Mouse (Mus musculus) heart, embryonic 16.5 days (tissue): Measurements from ENCODE around the gene Snx12. TPM values are rescaled to one million over a fixed set of nuclear protein-coding genes. Genes with fewer than 3 reads are reported as not detected.

Experiments
- ATAC-seq: fragments of 200-750 bp; cut with Nextera tagmentation; replicated peaks from 2 replicates; pipeline ENCODE4 v1.8.0; 2017; ENCODE audit warnings: moderate number of reproducible peaks; ENCODE audit not compliant: insufficient read depth, low FRiP score; ENCODE audit errors: extremely low read depth
- H3K27ac ChIP-seq: fragments of 300-500 bp; sonication (generic); 2 replicates; pipeline ENCODE4 v1.5.1; 2014; ENCODE audit warnings: mild to moderate bottlenecking, low read length, control low read depth, moderate library complexity
- H3K27me3 ChIP-seq: fragments of 300-500 bp; sonication (generic); 2 replicates; pipeline ENCODE4 v1.6.1; 2014; ENCODE audit warnings: low read length, mixed read lengths; ENCODE audit not compliant: control insufficient read depth, insufficient read depth
- H3K36me3 ChIP-seq: fragments of 300-500 bp; sonication (generic); 2 replicates; pipeline ENCODE4 v1.6.1; 2014; ENCODE audit not compliant: control insufficient read depth, insufficient read depth
- H3K4me1 ChIP-seq: fragments of 300-500 bp; sonication (generic); 2 replicates; pipeline ENCODE4 v1.6.1; 2014; ENCODE audit warnings: low read length, mixed read lengths; ENCODE audit not compliant: control insufficient read depth, insufficient read depth
- H3K4me2 ChIP-seq: fragments of 300-500 bp; sonication (generic); 2 replicates; pipeline ENCODE4 v1.6.1; 2014; ENCODE audit warnings: low read depth, mild to moderate bottlenecking, control low read depth, low read length
- H3K4me3 ChIP-seq: fragments of 300-500 bp; sonication (generic); 2 replicates; pipeline ENCODE4 v1.5.1; 2014; ENCODE audit warnings: mild to moderate bottlenecking, control low read depth, low read length
- H3K9ac ChIP-seq: fragments of 300-500 bp; sonication (generic); 2 replicates; pipeline ENCODE4 v1.6.1; 2014; ENCODE audit warnings: low read length, control low read depth
- H3K9me3 ChIP-seq: fragments of 300-500 bp; sonication (generic); replicated peaks from 2 replicates; pipeline ENCODE4 v1.6.1; 2016; ENCODE audit warnings: low read length; ENCODE audit not compliant: control insufficient read depth
- WGBS: fragments of 180-500 bp; shearing (Covaris S2); extraction: QIAGEN DNeasy Blood & Tissue Kit; methylation state at CpG from one replicate; pipeline ENCODE4 v1.1.7; 2014; 5-methylcytosine and 5-hydroxymethylcytosine counted together
- polyA plus RNA-seq: library from polyadenylated mRNA; unstranded; fragments of >200 nt; fragmentation: Nextera tagmentation; extraction: Ambion mirVana; gene quantifications from 2 replicates; pipeline ENCODE4 v1.2.1, GENCODE M21; 2015

The Snx12 gene
- polyA plus RNA-seq, 1 experiment from 2014 or later: 47.8 TPM

DNA sequence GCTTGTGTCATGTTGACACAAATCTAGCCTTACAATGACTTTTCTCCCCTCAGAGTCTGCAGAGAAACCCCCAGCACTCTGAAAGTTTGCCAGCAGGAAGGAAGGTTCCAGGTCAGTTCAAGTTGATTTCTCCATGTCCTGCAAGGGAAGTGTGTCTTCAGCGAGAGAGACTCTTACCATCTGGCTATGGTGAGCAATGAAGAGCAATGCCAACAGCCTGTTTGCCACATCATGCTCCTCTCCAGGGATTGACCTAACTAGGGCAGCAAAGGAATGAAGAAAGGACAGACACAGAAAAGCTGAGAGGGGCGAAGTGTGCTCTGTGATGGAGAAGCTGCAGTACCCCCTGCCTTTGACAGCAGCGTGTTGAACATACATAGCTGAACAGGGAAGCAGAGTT lies 59.8 kb downstream of the Snx12 start:
- no peaks in the 10 kb centered on the region for H3K36me3 ChIP-seq
- 74% methylated on average over 3 of the region's 3 CpGs for WGBS
- no peak for ATAC-seq

DNA sequence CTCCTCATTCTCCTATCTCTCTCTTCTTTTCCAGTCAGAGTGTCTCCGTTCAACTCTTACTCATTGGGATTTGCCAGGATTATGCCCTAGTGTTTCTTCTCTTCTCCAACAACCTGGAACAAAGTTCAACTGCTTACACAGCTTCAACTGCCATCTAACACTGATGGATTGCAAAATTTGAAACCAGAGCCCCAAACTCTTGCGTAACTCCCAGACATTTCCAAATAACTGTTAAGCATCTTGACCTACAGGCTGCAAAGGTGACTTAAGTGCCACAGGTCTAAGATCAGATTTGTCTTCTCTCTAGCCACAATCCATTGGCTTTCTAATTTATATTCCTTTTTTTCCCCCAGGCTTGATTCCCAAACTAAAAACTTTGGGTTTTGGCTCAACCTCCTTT lies 64.9 kb downstream of the Snx12 start:
- ATAC-seq: no peak
- H3K27me3 ChIP-seq: no peaks in the 10 kb centered on the region
- no peak overlapping the region for H3K9ac ChIP-seq
- no peak overlapping the region for H3K4me2 ChIP-seq
- 83% methylated on average over 2 of the region's 2 CpGs for WGBS
- no peaks in the 10 kb centered on the region for H3K36me3 ChIP-seq
- no peak overlapping the region for H3K27ac ChIP-seq
- H3K9me3 ChIP-seq: no peaks in the 10 kb centered on the region
- no peak overlapping the region for H3K4me3 ChIP-seq
- no peaks in the 10 kb centered on the region for H3K4me1 ChIP-seq

More for the DNA sequence above, 59.8 kb downstream of the Snx12 start:
- H3K9me3 ChIP-seq: no peaks in the 10 kb centered on the region
- no peaks in the 10 kb centered on the region for H3K27me3 ChIP-seq
- no peak overlapping the region for H3K9ac ChIP-seq
- H3K27ac ChIP-seq: no peak overlapping the region
- no peak overlapping the region for H3K4me3 ChIP-seq
- no peaks in the 10 kb centered on the region for H3K4me1 ChIP-seq
- H3K4me2 ChIP-seq: no peak overlapping the region

DNA sequence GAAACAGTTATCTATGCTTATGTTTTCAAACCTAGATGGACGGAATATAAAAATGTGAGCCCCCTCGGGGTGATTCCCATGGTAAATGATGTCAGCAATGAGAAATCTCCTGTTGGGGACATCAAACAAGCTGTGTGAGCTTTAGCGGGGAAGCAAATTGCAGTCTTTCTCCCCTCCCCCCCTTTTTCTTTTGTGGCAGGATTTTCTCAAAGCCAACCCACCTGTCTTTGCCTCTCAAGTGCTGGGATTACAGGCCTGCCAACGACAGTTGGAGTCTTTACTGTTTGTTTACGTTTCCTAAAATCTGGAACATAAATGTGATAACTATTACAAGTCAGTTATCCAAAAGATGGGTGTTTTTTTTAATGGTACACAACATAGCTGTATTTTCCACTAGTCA lies 66.0 kb downstream of the Snx12 start:
- WGBS: 30% methylated on average over 5 of the region's 5 CpGs

DNA sequence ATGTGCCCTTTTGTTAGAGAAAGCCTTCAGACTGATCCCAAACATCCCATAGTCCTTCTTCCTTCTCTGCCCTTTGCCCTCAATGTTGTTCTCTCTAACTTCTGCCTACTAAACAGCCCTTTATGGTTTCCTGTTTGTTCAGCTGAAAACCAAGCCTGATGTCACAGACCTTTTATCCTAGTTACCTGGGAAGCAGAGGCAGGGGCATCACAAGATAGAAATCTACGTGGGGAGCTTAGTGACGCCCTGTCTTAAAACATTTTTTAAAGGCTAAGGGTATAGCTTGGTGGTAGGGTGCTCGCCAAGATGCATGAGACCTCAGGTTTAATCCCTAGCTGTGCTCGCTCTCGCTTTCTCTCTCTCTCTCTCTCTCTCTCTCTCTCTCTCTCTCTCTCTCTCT lies 74.9 kb downstream of the Snx12 start:
- 72% methylated on average over 5 of the region's 5 CpGs for WGBS
- ATAC-seq: no peak
- no peaks in the 10 kb centered on the region for H3K36me3 ChIP-seq
- no peaks in the 10 kb centered on the region for H3K27me3 ChIP-seq
- no peak overlapping the region for H3K4me2 ChIP-seq
- H3K4me1 ChIP-seq: no peaks in the 10 kb centered on the region
- no peak overlapping the region for H3K9ac ChIP-seq
- H3K27ac ChIP-seq: no peak overlapping the region
- no peak overlapping the region for H3K4me3 ChIP-seq
- no peaks in the 10 kb centered on the region for H3K9me3 ChIP-seq

More for the DNA sequence above, 66.0 kb downstream of the Snx12 start:
- no peak overlapping the region for H3K9ac ChIP-seq
- H3K27me3 ChIP-seq: no peaks in the 10 kb centered on the region
- H3K4me2 ChIP-seq: no peak overlapping the region
- no peaks in the 10 kb centered on the region for H3K9me3 ChIP-seq
- H3K27ac ChIP-seq: no peak overlapping the region
- H3K4me3 ChIP-seq: no peak overlapping the region
- no peaks in the 10 kb centered on the region for H3K36me3 ChIP-seq
- no peak for ATAC-seq
- no peaks in the 10 kb centered on the region for H3K4me1 ChIP-seq

DNA sequence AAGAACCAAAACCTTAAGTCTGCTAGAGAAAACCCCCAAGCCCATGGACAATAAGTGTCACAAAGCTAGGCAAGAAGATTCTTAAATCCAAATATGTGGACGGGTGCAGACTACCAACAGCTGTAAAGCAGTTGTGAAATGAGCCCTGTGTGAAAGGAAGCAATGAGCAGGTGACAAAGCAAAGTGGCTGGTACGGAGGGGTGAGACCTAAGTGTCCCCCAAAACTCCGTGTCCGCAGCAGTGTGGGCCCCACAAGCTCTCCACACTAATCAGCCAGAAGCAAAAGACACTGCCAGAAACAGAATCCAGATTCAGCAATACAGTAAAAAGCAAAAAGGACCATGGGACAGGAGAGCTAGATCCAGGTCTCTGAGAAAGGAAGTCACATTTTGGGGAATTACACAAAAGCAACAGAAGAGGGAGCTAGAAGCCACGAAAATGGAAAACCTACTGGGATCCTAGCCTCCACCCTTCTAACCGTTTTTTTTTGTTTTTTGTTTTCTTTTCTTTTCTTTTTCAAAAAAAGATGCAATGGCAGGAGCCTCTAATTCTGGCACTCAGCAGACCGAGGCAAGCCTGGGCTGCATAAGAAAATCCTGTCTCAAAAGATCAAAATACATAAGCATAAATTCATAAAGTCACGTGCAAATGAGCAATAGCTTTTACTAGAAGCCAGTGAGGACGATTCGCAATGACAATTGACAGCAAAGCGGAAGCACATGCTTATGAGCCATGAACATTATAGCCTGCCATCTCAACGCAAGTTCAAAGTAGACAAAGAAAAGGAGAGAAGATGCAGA lies 90.2 kb downstream of the Snx12 start:
- no peak for ATAC-seq
- Histone ChIP-seq H3K4me1 (no peaks in the 10 kb centered on the region), H3K27me3 (no peaks in the 10 kb centered on the region), H3K4me2 (peak overlapping the region; percentile 57), H3K9me3 (no peaks in the 10 kb centered on the region), H3K27ac (no peak overlapping the region), H3K9ac (no peak overlapping the region; the same call in 1 of the 2 replicates), H3K4me3 (peak overlapping the region; percentile 35), H3K36me3 (no peaks in the 10 kb centered on the region)
- 31% methylated on average over 12 of the region's 12 CpGs for WGBS

DNA sequence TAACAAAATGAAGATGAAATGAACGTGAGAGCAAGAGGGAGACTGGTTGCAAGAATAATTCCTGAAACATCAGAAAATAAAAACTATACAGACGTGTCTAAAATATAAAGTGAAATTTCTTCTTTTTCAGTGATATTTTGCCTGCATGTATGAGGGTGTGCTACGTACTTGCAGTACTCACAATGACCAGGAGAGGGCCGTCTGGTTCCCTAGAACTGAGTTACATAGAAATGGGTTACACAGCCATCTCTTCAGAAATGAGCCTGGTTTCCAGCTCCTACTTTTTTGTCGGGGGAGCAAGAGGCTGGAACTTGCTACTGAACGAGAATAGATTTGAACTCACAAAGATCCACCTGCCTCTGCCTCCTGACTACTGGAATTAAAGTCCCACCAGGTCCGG lies 91.4 kb downstream of the Snx12 start:
- Histone ChIP-seq H3K4me1 (peaks cover 7% of the 10 kb centered on the region; the same call in 1 of the 2 replicates), H3K27ac (no peak overlapping the region), H3K4me3 (no peak overlapping the region), H3K9ac (no peak overlapping the region), H3K27me3 (no peaks in the 10 kb centered on the region), H3K9me3 (no peaks in the 10 kb centered on the region), H3K4me2 (no peak overlapping the region), H3K36me3 (no peaks in the 10 kb centered on the region)
- 28% methylated on average over 7 of the region's 7 CpGs for WGBS
- ATAC-seq: no peak

DNA sequence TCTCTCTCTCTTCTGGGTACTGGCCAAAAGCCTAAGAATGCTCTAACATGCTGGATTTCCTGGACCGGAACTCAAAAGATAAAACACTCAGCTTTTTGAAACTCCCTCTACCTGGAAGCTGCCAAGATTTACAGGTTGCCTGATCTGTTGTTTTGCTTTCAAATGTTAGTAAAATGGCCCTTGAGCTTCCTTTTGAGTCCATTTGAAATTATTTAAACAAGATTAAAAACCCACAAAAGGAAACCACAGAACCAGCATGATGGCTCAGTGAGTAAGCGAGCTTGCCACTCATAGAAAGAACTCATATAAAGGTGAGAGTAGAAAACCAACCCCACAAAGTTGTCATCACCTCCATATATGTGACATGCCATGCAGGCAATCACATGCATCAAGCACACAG lies 93.8 kb downstream of the Snx12 start:
- 68% methylated on average over 2 of the region's 2 CpGs for WGBS
- no peak for ATAC-seq

DNA sequence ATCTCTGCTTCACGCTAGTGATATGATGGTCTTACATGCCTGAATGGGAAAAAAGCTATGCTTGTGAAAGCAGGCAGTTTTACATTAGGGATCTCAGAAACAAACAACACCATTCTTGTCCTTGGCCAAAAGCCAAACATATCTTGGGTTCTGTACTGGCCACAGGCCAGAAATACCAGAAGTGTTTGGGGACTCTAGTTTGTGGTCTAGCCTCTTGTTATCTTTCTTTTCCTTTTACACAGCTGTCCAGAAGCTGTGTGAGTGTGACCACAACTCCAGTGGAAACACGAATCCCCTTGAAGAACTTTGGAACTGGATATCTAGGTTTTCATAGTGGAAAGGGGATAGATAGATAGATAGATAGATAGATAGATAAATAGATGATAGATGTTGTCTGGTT lies 95.4 kb downstream of the Snx12 start:
- Histone ChIP-seq H3K4me1 (peaks cover 7% of the 10 kb centered on the region; the same call in 1 of the 2 replicates), H3K36me3 (no peaks in the 10 kb centered on the region), H3K27ac (peak overlapping the region; percentile 63), H3K27me3 (no peaks in the 10 kb centered on the region), H3K9ac (no peak overlapping the region), H3K4me2 (peak overlapping the region; percentile 23; the same call in 1 of the 2 replicates), H3K4me3 (no peak overlapping the region), H3K9me3 (no peaks in the 10 kb centered on the region)
- WGBS: 15% methylated on average over 2 of the region's 2 CpGs
- ATAC-seq: no peak

More for the DNA sequence above, 93.8 kb downstream of the Snx12 start:
- Histone ChIP-seq H3K4me1 (peaks cover 7% of the 10 kb centered on the region; the same call in 1 of the 2 replicates), H3K27me3 (no peaks in the 10 kb centered on the region), H3K36me3 (no peaks in the 10 kb centered on the region), H3K9me3 (no peaks in the 10 kb centered on the region), H3K9ac (no peak overlapping the region), H3K27ac (no peak overlapping the region), H3K4me2 (no peak overlapping the region), H3K4me3 (no peak overlapping the region)

DNA sequence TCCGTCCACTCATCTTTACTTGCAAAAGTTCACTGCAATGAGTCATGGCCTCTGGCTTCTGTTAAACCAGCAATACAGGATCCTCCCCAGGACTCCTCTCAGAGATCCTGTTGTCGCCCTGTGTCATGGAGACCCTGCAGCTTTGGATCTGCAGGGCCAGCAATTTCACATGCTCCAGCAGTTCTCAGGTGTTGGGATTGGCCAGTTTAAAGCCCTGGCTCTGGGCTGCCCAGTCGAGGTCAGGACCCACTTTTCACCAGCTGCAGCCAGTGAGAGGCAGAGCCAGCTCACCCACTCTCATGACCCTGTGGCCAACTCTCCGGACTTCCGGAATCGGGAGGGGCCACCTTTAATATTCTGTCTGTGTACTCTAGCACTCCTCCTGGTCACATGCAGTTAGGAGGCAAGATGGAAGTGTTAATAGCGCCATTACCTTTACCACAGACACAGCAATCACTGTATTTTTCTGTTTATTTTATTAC lies 95.8 kb downstream of the Snx12 start:
- 38% methylated on average over 7 of the region's 7 CpGs for WGBS
- Histone ChIP-seq H3K9ac (no peak overlapping the region), H3K9me3 (no peaks in the 10 kb centered on the region), H3K4me2 (peak overlapping the region; percentile 23; the same call in 1 of the 2 replicates), H3K36me3 (no peaks in the 10 kb centered on the region), H3K4me3 (no peak overlapping the region), H3K4me1 (peaks cover 7% of the 10 kb centered on the region; the same call in 1 of the 2 replicates), H3K27ac (peak overlapping the region; percentile 63), H3K27me3 (no peaks in the 10 kb centered on the region)
- peak; percentile 70 for ATAC-seq
